Mouse (Mus musculus) myocyte (in vitro differentiated cells): Measurements from ENCODE around the gene Tctex1d2. TPM values are rescaled to one million over a fixed set of nuclear protein-coding genes. Genes with fewer than 3 reads are reported as not detected.

ENCODE experiments used
- H3K27me3 ChIP-seq: one replicate; pipeline ENCODE4 v1.6.1; 2011; ENCODE audit not compliant: control insufficient read depth, insufficient read depth, insufficient read length
- H3K36me3 ChIP-seq: one replicate; pipeline ENCODE4 v1.6.1; 2011; ENCODE audit not compliant: control insufficient read depth, insufficient read depth
- H3K4me2 ChIP-seq: one replicate; pipeline ENCODE4 v1.6.1; 2011; ENCODE audit warnings: low read depth, control low read depth
- H3K4me3 ChIP-seq: one replicate; pipeline ENCODE4 v1.5.1; 2011; ENCODE audit warnings: mild to moderate bottlenecking, control low read depth, moderate library complexity
- H3K79me2 ChIP-seq: one replicate; pipeline ENCODE4 v1.6.1; 2011; ENCODE audit not compliant: control insufficient read depth, insufficient read depth
- H3ac ChIP-seq: one replicate; pipeline ENCODE4 v1.6.1; 2011; ENCODE audit not compliant: control insufficient read depth, insufficient read length
- CEBPB ChIP-seq: IDR thresholded peaks from 2 replicates; pipeline ENCODE4 v1.6.1; 2011; ENCODE audit warnings: mild to moderate bottlenecking, moderate library complexity; ENCODE audit not compliant: poor library complexity, insufficient read depth, severe bottlenecking
- E2F4 ChIP-seq: IDR thresholded peaks from one replicate; pipeline ENCODE4 v1.6.1; 2011; ENCODE audit warnings: mild to moderate bottlenecking, control low read depth, moderate library complexity; ENCODE audit not compliant: insufficient read depth
- MAX ChIP-seq: IDR thresholded peaks from one replicate; pipeline ENCODE4 v1.6.1; 2011; ENCODE audit warnings: low read depth, mild to moderate bottlenecking, control low read depth
- MYOD1 ChIP-seq, 3 experiments: IDR thresholded peaks; one replicate each; pipeline ENCODE4 v1.6.1; 2011; ENCODE audit warnings: control low read depth in 2 of 3, low read depth in 2 of 3, mild to moderate bottlenecking in 2 of 3, moderate library complexity in 1 of 3; ENCODE audit not compliant: insufficient read length in 2 of 3, control insufficient read depth in 1 of 3
- MYOG ChIP-seq, 3 experiments: IDR thresholded peaks; one replicate each; pipeline ENCODE4 v1.6.1; 2011; ENCODE audit warnings: control low read depth in 2 of 3, low read depth in 2 of 3, mild to moderate bottlenecking in 2 of 3; ENCODE audit not compliant: insufficient read length in 2 of 3, control insufficient read depth in 1 of 3, insufficient read depth in 1 of 3
- POLR2A ChIP-seq: IDR thresholded peaks from one replicate; pipeline ENCODE4 v1.6.1; 2011; ENCODE audit warnings: low read depth, mild to moderate bottlenecking, control low read depth, moderate library complexity; ENCODE audit not compliant: insufficient read length
- POLR2AphosphoS2 ChIP-seq: IDR thresholded peaks from one replicate; pipeline ENCODE4 v1.6.1; 2011; ENCODE audit warnings: low read depth, control low read depth; ENCODE audit not compliant: insufficient read length
- REST ChIP-seq: IDR thresholded peaks from one replicate; pipeline ENCODE4 v1.6.1; 2011; ENCODE audit warnings: mild to moderate bottlenecking, control low read depth, moderate library complexity; ENCODE audit not compliant: insufficient read depth, insufficient read length
- SRF ChIP-seq: IDR thresholded peaks from one replicate; pipeline ENCODE4 v1.6.1; 2011; ENCODE audit warnings: low read depth; ENCODE audit not compliant: control insufficient read depth, insufficient read length
- TCF12 ChIP-seq: IDR thresholded peaks from one replicate; pipeline ENCODE4 v1.6.1; 2011; ENCODE audit warnings: mild to moderate bottlenecking, control low read depth; ENCODE audit not compliant: poor library complexity, insufficient read depth, severe bottlenecking
- TCF3 ChIP-seq: IDR thresholded peaks from one replicate; pipeline ENCODE4 v1.6.1; 2011; ENCODE audit warnings: low read depth, control low read depth; ENCODE audit not compliant: insufficient read length
- USF1 ChIP-seq: IDR thresholded peaks from one replicate; pipeline ENCODE4 v1.6.1; 2011; ENCODE audit warnings: low read depth, mild to moderate bottlenecking, control low read depth, moderate library complexity
- polyA plus RNA-seq: library from polyadenylated mRNA; unstranded; fragments of >200 nt; fragmentation: generic; extraction: Trizol; gene quantifications from one replicate; pipeline ENCODE4 v1.2.1, GENCODE M21; 2012; ENCODE audit warnings: missing spikeins

The Tctex1d2 gene
- polyA plus RNA-seq, 1 experiment: 12.7 TPM

DNA sequence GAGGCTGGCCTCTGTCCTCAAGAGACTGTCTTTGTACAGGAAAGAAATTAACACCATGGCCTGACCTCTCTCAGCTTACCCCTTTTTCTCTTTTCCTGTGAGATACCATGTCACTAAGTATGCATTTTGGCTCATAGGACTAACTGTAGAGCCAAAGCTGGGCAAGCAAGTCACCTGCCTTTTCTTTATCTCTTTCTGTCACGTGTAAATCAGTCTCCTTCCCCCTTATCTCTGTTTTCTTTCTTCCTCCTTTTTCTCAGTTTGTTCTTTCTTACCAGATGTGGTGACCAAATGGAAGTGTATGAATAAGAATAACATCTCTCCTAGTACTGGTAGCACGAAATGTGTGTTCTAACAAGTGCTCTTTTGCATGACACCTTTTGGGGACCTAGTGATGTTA lies 34.6 kb upstream of the Tctex1d2 start:
- TF ChIP-seq MYOD1 (IDR thresholded peaks at IDR 0.05; ENCODE audit: control insufficient read depth in 1 of 3, insufficient read length in 2 of 3, low read depth in 2 of 3) (no peak), E2F4 (no peak), TCF12 (no peak), MYOG (IDR thresholded peaks at IDR 0.05; ENCODE audit: control insufficient read depth in 1 of 3, insufficient read depth in 1 of 3, insufficient read length in 2 of 3, low read depth in 2 of 3) (no peak), CEBPB (no peak), TCF3 (no peak), MAX (no peak), REST (no peak), SRF (no peak), POLR2A (no peak), POLR2AphosphoS2 (no peak)
- Histone ChIP-seq H3K4me2 (no peak overlapping the region), H3K27me3 (no peaks in the 10 kb centered on the region), H3ac (no peak overlapping the region), H3K4me3 (no peak overlapping the region), H3K79me2 (no peaks in the 10 kb centered on the region), H3K36me3 (peaks cover 57% of the 10 kb centered on the region)

DNA sequence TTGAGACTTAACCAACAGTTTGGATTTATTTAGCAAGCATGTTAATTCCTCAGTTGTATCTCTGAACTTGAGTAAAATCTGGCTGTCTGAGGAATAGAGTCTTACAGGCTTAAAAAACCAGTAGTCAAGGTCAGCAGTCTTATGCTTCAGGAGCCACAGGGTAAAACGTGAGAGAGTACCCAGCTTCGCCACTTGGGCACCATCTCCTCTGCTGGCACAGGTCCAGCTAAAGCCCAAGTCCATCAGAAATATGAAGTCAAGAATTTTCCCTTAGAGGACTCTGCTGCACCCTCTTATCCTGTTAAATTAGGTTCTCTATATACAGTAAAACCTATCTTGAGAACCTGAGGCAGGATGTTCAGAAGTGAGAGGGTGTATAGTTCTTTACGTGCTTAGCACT lies 32.7 kb upstream of the Tctex1d2 start:
- no peaks in the 10 kb centered on the region for H3K27me3 ChIP-seq
- TF ChIP-seq POLR2AphosphoS2 (no peak), CEBPB (no peak), MYOG (IDR thresholded peaks at IDR 0.05; ENCODE audit: control insufficient read depth in 1 of 3, insufficient read depth in 1 of 3, insufficient read length in 2 of 3, low read depth in 2 of 3) (no peak), POLR2A (no peak), MAX (no peak), USF1 (no peak), REST (no peak), SRF (no peak), TCF3 (no peak), E2F4 (no peak), MYOD1 (IDR thresholded peaks at IDR 0.05; ENCODE audit: control insufficient read depth in 1 of 3, insufficient read length in 2 of 3, low read depth in 2 of 3) (no peak), TCF12 (no peak)
- no peak overlapping the region for H3K4me2 ChIP-seq
- H3K79me2 ChIP-seq: no peaks in the 10 kb centered on the region
- H3K4me3 ChIP-seq: no peak overlapping the region
- peaks cover 62% of the 10 kb centered on the region for H3K36me3 ChIP-seq
- H3ac ChIP-seq: no peak overlapping the region

DNA sequence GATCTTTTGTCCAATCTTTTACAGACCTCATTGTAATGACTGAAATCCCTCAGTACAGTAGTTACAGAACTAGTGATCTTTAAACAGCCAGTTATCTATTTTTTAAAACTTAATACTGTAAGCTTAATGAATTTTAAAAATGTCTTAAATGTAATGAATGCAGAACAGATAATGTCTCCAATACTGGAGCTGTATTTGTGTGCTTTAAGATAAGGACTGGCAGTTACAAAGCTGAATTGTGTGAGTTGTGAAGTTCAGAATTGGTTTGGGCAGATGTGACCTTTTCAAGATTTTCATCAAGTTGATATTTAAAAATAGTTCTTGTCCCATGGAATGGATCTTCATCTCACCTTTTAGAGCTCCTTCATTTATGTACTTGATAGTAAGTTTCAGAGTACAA lies 30.5 kb upstream of the Tctex1d2 start:
- Histone ChIP-seq H3K4me3 (no peak overlapping the region), H3K79me2 (no peaks in the 10 kb centered on the region), H3K27me3 (no peaks in the 10 kb centered on the region), H3K36me3 (peaks cover 46% of the 10 kb centered on the region), H3K4me2 (no peak overlapping the region), H3ac (no peak overlapping the region)
- TF ChIP-seq SRF (no peak), TCF3 (no peak), E2F4 (no peak), REST (no peak), POLR2AphosphoS2 (no peak), TCF12 (no peak), CEBPB (no peak), MYOD1 (IDR thresholded peaks at IDR 0.05; ENCODE audit: control insufficient read depth in 1 of 3, insufficient read length in 2 of 3, low read depth in 2 of 3) (no peak)

DNA sequence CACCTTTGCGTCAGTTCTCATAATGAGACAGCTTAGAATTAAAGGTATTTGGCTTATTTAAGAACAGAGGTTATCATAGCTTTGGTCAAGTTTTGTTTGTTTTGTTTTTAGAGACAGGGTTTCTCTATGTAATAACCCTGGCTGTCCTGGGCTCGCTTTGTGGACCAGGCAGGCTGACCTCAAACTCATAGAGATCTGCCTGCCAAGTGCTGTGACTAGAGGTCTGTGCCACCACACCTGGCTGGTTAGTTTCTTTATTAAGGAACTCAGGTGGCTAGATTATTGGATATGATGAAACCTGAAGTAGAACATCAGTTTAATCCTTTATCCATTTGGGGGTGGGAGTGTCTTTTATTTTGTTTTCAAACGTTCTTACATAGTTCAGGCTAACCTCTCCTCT lies 29.7 kb upstream of the Tctex1d2 start:
- no peak overlapping the region for H3ac ChIP-seq
- TF ChIP-seq USF1: no peak
- no peak for TF ChIP-seq MYOD1 (IDR thresholded peaks at IDR 0.05; ENCODE audit: control insufficient read depth in 1 of 3, insufficient read length in 2 of 3, low read depth in 2 of 3)
- TF ChIP-seq REST: no peak
- TF ChIP-seq MAX: no peak
- TF ChIP-seq E2F4: no peak
- TF ChIP-seq POLR2AphosphoS2: no peak
- no peak for TF ChIP-seq TCF3
- no peak for TF ChIP-seq CEBPB
- no peak for TF ChIP-seq POLR2A
- no peak for TF ChIP-seq SRF
- TF ChIP-seq MYOG (IDR thresholded peaks at IDR 0.05; ENCODE audit: control insufficient read depth in 1 of 3, insufficient read depth in 1 of 3, insufficient read length in 2 of 3, low read depth in 2 of 3): no peak
- TF ChIP-seq TCF12: no peak
- H3K4me2 ChIP-seq: no peak overlapping the region
- H3K4me3 ChIP-seq: no peak overlapping the region
- H3K27me3 ChIP-seq: no peaks in the 10 kb centered on the region
- no peaks in the 10 kb centered on the region for H3K79me2 ChIP-seq
- H3K36me3 ChIP-seq: peaks cover 42% of the 10 kb centered on the region

DNA sequence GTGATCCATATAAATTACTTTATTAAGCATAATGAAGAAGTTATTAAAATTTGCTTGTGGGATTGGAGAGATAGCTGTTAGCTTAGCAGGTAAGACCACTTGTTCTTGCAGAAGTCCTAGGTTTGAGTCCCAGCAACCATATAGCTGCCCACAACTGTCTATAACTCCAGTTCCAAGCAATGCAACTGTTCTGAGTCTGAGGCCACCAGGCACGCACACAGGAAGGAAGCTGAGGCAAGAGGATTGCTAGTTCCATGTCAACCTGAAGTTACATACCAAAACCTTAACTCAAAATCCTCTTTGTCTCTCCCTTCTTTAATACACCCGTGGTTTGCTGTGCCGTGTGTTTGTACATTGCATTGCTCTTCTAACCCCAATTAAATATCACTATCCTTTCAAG lies 28.6 kb upstream of the Tctex1d2 start:
- no peak overlapping the region for H3K4me2 ChIP-seq
- no peak overlapping the region for H3K4me3 ChIP-seq
- H3K27me3 ChIP-seq: no peaks in the 10 kb centered on the region
- H3ac ChIP-seq: no peak overlapping the region
- TF ChIP-seq TCF12 (no peak), CEBPB (no peak), TCF3 (no peak), USF1 (no peak), POLR2A (no peak), E2F4 (no peak), REST (no peak), MAX (no peak), SRF (no peak), MYOD1 (IDR thresholded peaks at IDR 0.05; ENCODE audit: control insufficient read depth in 1 of 3, insufficient read length in 2 of 3, low read depth in 2 of 3) (no peak), POLR2AphosphoS2 (no peak), MYOG (IDR thresholded peaks at IDR 0.05; ENCODE audit: control insufficient read depth in 1 of 3, insufficient read depth in 1 of 3, insufficient read length in 2 of 3, low read depth in 2 of 3) (no peak)
- peaks cover 33% of the 10 kb centered on the region for H3K36me3 ChIP-seq
- H3K79me2 ChIP-seq: no peaks in the 10 kb centered on the region
